Mouse (Mus musculus) liver, embryonic 12.5 days (tissue): ENCODE data around the gene H2-Q10. TPM values are rescaled to one million over a fixed set of nuclear protein-coding genes. Genes with fewer than 3 reads are reported as not detected.
"Not testable (repeated sequence)": the region's sequence is repeated elsewhere in the genome, so short reads cannot be mapped to it uniquely, and the experiment has no call there.

Experiments used
- ATAC-seq: fragments of 200-750 bp; cut with Nextera tagmentation; 2 replicates; pipeline ENCODE4 v1.8.0; 2017; ENCODE audit warnings: moderate number of reproducible peaks, mild to moderate bottlenecking, moderate library complexity
- H3K27ac ChIP-seq: fragments of 300-500 bp; sonication (generic); 2 replicates; pipeline ENCODE4 v1.5.1; 2016; ENCODE audit warnings: mild to moderate bottlenecking
- H3K27me3 ChIP-seq: fragments of 300-500 bp; sonication (generic); replicated peaks from 2 replicates; pipeline ENCODE4 v1.6.1; 2016; ENCODE audit warnings: mild to moderate bottlenecking, moderate library complexity
- H3K36me3 ChIP-seq: fragments of 300-500 bp; sonication (generic); 2 replicates; pipeline ENCODE4 v1.6.1; 2016; ENCODE audit warnings: mild to moderate bottlenecking, moderate library complexity
- H3K4me1 ChIP-seq: fragments of 300-500 bp; sonication (generic); 2 replicates; pipeline ENCODE4 v1.6.1; 2016
- H3K4me2 ChIP-seq: fragments of 300-500 bp; sonication (generic); 2 replicates; pipeline ENCODE4 v1.6.1; 2016; ENCODE audit warnings: mild to moderate bottlenecking, moderate library complexity
- H3K4me3 ChIP-seq: fragments of 300-500 bp; sonication (generic); 2 replicates; pipeline ENCODE4 v1.5.1; 2016; ENCODE audit warnings: mild to moderate bottlenecking, moderate library complexity
- H3K9ac ChIP-seq: fragments of 300-500 bp; sonication (generic); 2 replicates; pipeline ENCODE4 v1.6.1; 2016; ENCODE audit warnings: mild to moderate bottlenecking, moderate library complexity
- H3K9me3 ChIP-seq: fragments of 300-500 bp; sonication (generic); replicated peaks from 2 replicates; pipeline ENCODE4 v1.6.1; 2016; ENCODE audit warnings: mild to moderate bottlenecking, moderate library complexity
- WGBS: fragments of 180-500 bp; shearing (Covaris S2); methylation state at CpG from one replicate; pipeline ENCODE4 v1.1.7; 2016; ENCODE audit not compliant: insufficient replicate concordance; 5-methylcytosine and 5-hydroxymethylcytosine counted together
- polyA plus RNA-seq: library from polyadenylated mRNA; unstranded; fragments of >200 nt; fragmentation: Nextera tagmentation; extraction: Ambion mirVana; gene quantifications from 2 replicates; pipeline ENCODE4 v1.2.1, GENCODE M21; 2016

The H2-Q10 gene
- polyA plus RNA-seq, 1 experiment from 2014 or later = 102 TPM

DNA sequence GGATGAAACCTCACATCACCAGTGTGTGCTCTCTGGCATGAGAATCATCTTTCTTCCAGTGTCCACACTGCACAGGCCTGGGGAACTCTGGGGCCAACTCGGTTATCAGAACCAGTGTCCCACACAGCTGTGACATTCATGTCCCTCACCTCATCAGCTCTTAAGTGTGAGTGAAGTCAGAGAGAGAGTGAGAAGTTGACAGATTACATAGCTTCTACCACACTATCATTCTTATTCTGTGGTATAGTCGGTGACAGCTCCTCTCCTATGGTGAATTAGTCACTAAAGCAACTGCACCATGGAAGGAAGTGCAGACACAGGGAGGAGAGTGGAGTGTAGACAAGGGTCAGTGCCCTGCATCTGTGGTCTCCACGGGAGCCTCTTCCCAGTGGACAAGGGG, 953 bp upstream of the H2-Q10 start:
- H3K27ac ChIP-seq, ATAC-seq, H3K4me3 ChIP-seq, H3K4me1 ChIP-seq, H3K9ac ChIP-seq, H3K9me3 ChIP-seq, H3K36me3 ChIP-seq, H3K4me2 ChIP-seq: not testable (repeated sequence)
- 46% methylated on average over 3 of the region's 3 CpGs for WGBS
- peaks cover 44% of the 10 kb centered on the region for H3K27me3 ChIP-seq

DNA sequence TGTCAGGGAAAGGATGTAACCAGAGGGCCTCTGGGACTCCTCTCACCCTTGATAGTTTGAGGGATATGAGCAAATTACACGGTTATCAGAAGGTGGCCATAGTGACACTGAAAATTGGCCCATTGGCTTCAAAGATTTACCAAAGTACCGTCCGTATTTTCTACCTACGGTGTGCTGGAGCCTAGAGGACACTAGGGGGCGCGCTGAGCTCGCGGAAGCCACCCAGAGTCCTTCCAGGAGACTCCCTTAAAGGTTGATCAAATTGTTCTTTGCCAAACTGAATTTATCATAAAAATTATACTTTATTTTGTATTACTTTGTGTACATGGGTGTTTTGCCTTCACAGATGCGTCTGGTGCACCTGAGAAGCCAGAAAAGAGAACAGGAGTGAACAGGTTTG, 14.2 kb downstream of the H2-Q10 start:
- H3K36me3 ChIP-seq = no peaks in the 10 kb centered on the region
- no peaks in the 10 kb centered on the region for H3K4me1 ChIP-seq
- no peak overlapping the region for H3K4me2 ChIP-seq
- ATAC-seq = no peak
- no peak overlapping the region for H3K9ac ChIP-seq
- WGBS = 1% methylated on average over 9 of the region's 9 CpGs
- H3K27ac ChIP-seq = no peak overlapping the region
- no peaks in the 10 kb centered on the region for H3K9me3 ChIP-seq
- no peak overlapping the region for H3K4me3 ChIP-seq
- peaks cover 11% of the 10 kb centered on the region for H3K27me3 ChIP-seq

DNA sequence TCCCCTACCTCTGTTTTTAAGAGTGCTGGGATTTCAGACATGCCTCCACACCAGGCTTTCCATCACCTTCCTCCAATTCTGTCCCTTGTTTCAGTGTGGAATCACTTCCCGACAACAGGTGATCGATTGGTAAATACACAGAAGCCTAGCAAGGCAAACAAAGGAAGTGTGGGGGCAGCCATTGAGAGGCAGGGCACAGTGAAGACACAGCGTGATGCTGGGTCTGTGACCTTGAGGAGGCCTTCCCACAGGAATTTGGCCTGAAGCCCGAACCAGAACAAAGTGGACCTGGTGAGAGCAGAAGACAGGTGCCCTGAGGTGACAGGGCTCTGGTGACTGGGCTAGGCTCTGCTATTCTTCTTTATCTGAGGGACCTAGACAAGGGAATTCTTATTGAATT, 15.8 kb downstream of the H2-Q10 start:
- no peak overlapping the region for H3K9ac ChIP-seq
- H3K27me3 ChIP-seq = peaks cover 19% of the 10 kb centered on the region
- no peaks in the 10 kb centered on the region for H3K36me3 ChIP-seq
- no peak overlapping the region for H3K27ac ChIP-seq
- no peak overlapping the region for H3K4me2 ChIP-seq
- no peaks in the 10 kb centered on the region for H3K9me3 ChIP-seq
- no peak overlapping the region for H3K4me3 ChIP-seq
- no peaks in the 10 kb centered on the region for H3K4me1 ChIP-seq
- ATAC-seq = no peak
- 55% methylated on average over 4 of the region's 4 CpGs for WGBS

DNA sequence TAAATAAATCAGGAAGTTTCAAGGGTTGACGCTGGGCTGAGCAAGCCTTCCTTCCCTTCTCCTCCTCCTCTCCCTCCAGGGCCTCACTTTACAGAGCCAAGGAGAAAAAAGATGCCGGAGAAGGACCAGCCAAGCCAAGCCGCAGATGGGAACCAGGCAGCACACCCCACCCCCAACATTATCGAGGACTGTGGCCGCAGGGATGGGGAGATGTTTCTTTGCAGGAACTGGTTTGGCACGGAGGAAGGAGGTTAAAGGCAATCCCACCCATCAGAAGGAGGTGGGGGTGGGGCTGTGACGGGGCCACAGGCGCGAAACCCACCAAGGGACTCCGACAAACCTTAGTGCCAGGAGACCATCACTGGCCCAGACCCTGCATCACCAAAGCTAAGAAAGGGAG, 16.8 kb downstream of the H2-Q10 start:
- Histone ChIP-seq H3K4me1 (no peaks in the 10 kb centered on the region), H3K36me3 (no peaks in the 10 kb centered on the region), H3K4me3 (no peak overlapping the region), H3K27ac (no peak overlapping the region), H3K27me3 (peaks cover 22% of the 10 kb centered on the region), H3K9ac (no peak overlapping the region), H3K4me2 (no peak overlapping the region), H3K9me3 (no peaks in the 10 kb centered on the region)
- 26% methylated on average over 10 of the region's 10 CpGs for WGBS
- no peak for ATAC-seq

DNA sequence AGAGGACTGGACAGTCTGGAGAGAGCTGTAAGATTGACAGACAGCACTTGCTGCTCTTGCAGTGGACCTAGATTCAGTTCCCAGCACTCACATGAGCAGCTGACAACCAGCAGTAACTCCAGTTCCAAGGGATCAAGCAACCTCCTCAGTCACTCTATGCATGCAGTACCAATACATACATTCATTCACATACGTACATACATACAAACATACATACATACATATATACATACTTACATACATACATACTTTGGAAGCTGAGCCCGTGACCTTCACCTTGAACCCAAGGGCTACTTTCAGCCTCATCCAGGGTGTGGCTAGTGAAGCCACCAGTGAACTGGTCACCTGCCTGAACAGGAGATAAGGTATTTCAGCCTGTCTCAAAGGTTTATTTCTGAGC, 18.2 kb downstream of the H2-Q10 start:
- no peaks in the 10 kb centered on the region for H3K4me1 ChIP-seq
- ATAC-seq = no peak
- WGBS = 68% methylated on average over 2 of the region's 2 CpGs
- H3K9me3 ChIP-seq = no peaks in the 10 kb centered on the region
- no peak overlapping the region for H3K4me3 ChIP-seq
- no peaks in the 10 kb centered on the region for H3K36me3 ChIP-seq
- no peak overlapping the region for H3K4me2 ChIP-seq
- H3K27me3 ChIP-seq = peaks cover 22% of the 10 kb centered on the region
- no peak overlapping the region for H3K27ac ChIP-seq
- H3K9ac ChIP-seq = no peak overlapping the region

DNA sequence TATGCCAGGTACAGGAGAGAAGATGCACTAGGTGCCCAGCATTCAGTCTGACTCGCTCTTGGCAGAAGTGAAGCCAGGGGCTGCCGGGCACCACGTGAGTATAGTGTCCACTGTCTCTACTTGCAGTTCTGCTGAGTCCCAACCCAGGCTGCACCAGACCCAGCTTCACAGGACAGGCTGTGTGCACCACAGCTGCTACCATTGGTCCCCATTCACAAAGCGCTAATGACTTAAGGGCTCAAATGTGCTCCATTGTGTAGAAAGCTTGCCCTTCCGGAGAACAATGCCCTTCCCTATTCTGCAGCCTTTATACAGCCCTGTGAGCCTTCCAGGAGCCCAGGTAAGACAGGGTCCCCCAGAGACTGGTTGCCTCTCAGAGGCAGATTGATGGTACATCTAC, 20.4 kb downstream of the H2-Q10 start:
- Histone ChIP-seq H3K4me1 (no peaks in the 10 kb centered on the region), H3K27ac (no peak overlapping the region), H3K9me3 (no peaks in the 10 kb centered on the region), H3K36me3 (no peaks in the 10 kb centered on the region), H3K27me3 (peaks cover 19% of the 10 kb centered on the region), H3K4me2 (no peak overlapping the region), H3K9ac (no peak overlapping the region), H3K4me3 (no peak overlapping the region)
- no peak for ATAC-seq
- 63% methylated on average over 5 of the region's 5 CpGs for WGBS

DNA sequence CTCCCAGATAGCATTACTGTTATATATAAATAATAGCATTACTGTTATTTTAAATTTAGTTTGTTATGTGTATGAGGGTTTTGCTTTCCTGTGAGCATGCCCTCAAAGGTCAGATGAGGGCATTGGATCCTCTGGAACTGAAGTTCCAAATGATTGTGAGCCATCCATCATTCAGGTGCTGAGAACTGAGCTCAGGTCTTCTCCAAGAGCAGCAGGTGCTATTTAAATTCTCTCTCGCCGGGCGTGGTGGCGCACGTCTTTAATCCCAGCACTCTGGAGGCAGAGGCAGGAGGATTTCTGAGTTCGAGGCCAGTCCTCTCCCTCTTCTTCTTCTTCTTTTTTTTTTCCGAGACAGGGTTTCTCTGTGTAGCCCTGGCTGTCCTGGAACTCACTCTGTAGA, 27.2 kb downstream of the H2-Q10 start:
- no peak overlapping the region for H3K4me2 ChIP-seq
- peaks cover 5% of the 10 kb centered on the region; the same call in 1 of the 2 replicates for H3K27me3 ChIP-seq
- no peaks in the 10 kb centered on the region for H3K4me1 ChIP-seq
- no peak overlapping the region for H3K4me3 ChIP-seq
- 73% methylated on average over 7 of the region's 7 CpGs for WGBS
- no peak for ATAC-seq
- H3K9ac ChIP-seq = no peak overlapping the region
- H3K36me3 ChIP-seq = no peaks in the 10 kb centered on the region
- H3K9me3 ChIP-seq = no peaks in the 10 kb centered on the region
- H3K27ac ChIP-seq = no peak overlapping the region

DNA sequence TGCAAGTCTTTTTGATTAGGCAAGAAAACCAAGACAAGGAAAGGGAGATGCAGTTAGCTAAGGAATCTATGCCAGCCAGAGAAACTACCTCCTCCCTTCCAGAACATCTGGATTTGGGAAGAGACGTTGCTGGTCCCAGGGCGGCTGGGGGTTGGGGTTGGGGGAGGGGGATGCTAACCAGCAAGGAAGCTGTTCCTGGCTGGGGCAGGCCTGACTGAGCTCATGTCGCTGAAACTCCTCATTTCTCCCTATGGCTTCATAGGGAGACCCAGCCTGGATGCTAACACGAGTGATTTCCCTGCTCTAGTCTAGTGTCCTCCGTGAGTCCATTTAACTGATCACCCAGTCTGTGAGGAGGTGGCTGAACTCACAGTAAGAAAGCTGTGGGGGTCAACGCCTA, 32.3 kb downstream of the H2-Q10 start:
- H3K4me2 ChIP-seq = no peak overlapping the region
- H3K9ac ChIP-seq = no peak overlapping the region
- H3K4me1 ChIP-seq = no peaks in the 10 kb centered on the region
- H3K27ac ChIP-seq = no peak overlapping the region
- H3K36me3 ChIP-seq = no peaks in the 10 kb centered on the region
- WGBS = 10% methylated on average over 6 of the region's 6 CpGs
- no peak overlapping the region for H3K4me3 ChIP-seq
- H3K9me3 ChIP-seq = no peaks in the 10 kb centered on the region
- ATAC-seq = no peak
- H3K27me3 ChIP-seq = peaks cover 51% of the 10 kb centered on the region

DNA sequence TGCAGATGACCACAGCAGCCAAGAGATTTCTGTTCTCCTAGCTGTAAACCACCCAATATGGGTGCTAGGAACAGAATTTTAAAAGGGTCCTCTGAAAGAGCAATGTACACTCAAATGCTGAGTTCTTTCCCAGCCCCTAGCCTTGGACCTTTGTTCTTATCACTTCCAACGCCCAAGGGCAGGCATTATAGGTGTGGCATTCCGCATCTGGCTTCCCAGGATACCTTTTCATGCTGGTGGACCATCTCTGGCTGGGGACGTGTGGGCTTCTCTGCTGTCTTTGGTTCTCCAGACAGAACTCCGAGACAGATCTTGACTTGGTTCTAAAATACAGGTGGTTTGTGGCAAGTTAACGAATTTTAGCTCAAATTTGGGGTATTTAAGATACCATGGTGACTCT, 32.9 kb downstream of the H2-Q10 start:
- no peak overlapping the region for H3K9ac ChIP-seq
- no peaks in the 10 kb centered on the region for H3K36me3 ChIP-seq
- no peak overlapping the region for H3K4me3 ChIP-seq
- no peak for ATAC-seq
- peaks cover 56% of the 10 kb centered on the region for H3K27me3 ChIP-seq
- no peaks in the 10 kb centered on the region for H3K9me3 ChIP-seq
- H3K4me2 ChIP-seq = no peak overlapping the region
- H3K27ac ChIP-seq = no peak overlapping the region
- WGBS = 49% methylated on average over 5 of the region's 5 CpGs
- H3K4me1 ChIP-seq = no peaks in the 10 kb centered on the region

DNA sequence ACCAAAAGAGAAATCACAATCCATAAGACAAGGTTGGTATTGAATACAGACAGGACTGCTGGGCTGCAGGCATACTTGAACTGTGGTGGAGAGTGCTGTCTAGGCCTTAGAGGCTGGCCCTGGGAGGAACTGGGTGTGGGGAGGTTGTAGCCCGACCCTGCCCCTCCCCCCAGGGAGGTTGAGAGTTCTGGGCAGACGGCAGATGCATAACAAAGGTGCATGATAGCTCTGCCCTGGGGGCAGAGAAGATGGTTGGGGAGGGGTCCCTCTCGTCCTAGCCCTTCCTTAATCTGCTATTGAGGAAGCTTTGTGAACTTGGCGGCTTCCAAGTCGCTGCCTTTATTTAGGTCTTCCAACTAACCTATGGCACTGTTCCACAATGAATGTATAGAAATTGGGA, 34.0 kb downstream of the H2-Q10 start:
- WGBS = 21% methylated on average over 5 of the region's 5 CpGs
- H3K4me3 ChIP-seq = no peak overlapping the region
- peaks cover 67% of the 10 kb centered on the region for H3K27me3 ChIP-seq
- no peak overlapping the region for H3K4me2 ChIP-seq
- no peaks in the 10 kb centered on the region for H3K9me3 ChIP-seq
- no peaks in the 10 kb centered on the region for H3K4me1 ChIP-seq
- H3K9ac ChIP-seq = no peak overlapping the region
- H3K36me3 ChIP-seq = no peaks in the 10 kb centered on the region
- no peak overlapping the region for H3K27ac ChIP-seq
- no peak for ATAC-seq

DNA sequence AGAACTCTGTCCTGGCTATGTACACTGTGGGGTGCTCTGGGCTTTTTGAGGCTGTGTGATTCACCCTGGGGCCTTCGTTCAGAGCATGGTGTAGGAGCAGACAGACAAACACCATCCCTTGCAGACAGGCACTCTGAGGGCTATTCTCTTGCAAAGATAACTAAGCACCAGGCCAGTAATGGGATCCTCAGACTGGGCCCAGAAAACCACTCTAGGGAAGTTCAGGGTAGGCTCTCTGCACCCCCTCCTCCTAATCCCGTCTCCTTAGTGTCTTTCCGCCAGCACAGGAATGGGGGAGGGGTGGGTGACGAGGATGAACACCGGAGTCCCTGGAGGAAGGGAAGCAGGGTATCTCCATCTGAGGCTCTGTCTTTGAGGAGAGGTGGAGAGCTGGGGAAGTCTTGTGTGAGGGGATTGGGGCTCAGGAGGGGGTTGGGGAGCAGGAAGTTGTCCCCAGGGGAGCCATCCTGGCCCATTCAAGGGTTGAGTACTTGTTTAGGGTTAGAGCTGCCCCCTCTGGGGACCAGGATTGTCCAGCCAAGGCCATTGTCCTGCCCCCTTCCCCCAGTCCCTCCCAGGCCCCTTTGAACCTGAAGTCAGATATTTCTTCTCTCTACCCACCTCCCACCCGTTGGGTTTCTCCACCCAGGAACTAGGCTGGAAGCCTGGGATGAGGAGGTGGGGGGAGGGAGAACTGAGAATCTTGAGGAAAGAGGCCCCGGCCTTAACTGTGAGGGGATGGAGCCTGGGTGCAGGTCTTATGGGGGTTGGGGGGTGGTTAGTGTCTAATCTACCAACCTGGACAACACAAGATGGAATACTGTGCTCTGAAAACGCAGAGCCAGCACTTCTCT, 35.0 kb downstream of the H2-Q10 start:
- no peaks in the 10 kb centered on the region for H3K9me3 ChIP-seq
- H3K4me3 ChIP-seq = no peak overlapping the region
- no peak for ATAC-seq
- no peaks in the 10 kb centered on the region for H3K36me3 ChIP-seq
- H3K4me1 ChIP-seq = no peaks in the 10 kb centered on the region
- 27% methylated on average over 8 of the region's 8 CpGs for WGBS
- 0 out of 2 replicates have a peak overlapping the region, but pooled peaks have one; percentile 18 for H3K9ac ChIP-seq
- no peak overlapping the region for H3K27ac ChIP-seq
- H3K27me3 ChIP-seq = peaks cover 77% of the 10 kb centered on the region
- no peak overlapping the region for H3K4me2 ChIP-seq

DNA sequence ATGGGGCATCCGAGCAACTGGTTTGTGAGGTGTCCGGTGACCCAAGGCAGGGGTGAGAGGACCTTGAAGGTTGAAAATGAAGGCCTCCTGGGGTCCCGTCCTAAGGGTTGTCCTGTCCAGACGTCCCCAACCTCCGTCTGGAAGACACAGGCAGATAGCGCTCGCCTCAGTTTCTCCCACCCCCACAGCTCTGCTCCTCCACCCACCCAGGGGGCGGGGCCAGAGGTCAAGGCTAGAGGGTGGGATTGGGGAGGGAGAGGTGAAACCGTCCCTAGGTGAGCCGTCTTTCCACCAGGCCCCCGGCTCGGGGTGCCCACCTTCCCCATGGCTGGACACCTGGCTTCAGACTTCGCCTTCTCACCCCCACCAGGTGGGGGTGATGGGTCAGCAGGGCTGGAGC, 35.9 kb downstream of the H2-Q10 start, which contains the start of gene Pou5f1:
Gene Pou5f1, plus strand, starts transcription at position 243 of the 400 bp plus-strand sequence.
- H3K4me3 ChIP-seq = no peak within 1 kb of the TSS
- H3K36me3 ChIP-seq = no peaks in the 10 kb centered on the region
- no peak within 1 kb of the TSS for H3K4me2 ChIP-seq
- H3K27ac ChIP-seq = no peak within 1 kb of the TSS
- no peak for ATAC-seq
- no peaks in the 10 kb centered on the region for H3K9me3 ChIP-seq
- H3K9ac ChIP-seq = 0 out of 2 replicates have a peak within 1 kb of the TSS, but pooled peaks have one; percentile 18
- WGBS = 34% methylated on average over 13 of the region's 13 CpGs
- H3K4me1 ChIP-seq = no peaks in the 10 kb centered on the region
- H3K27me3 ChIP-seq = peaks cover 80% of the 10 kb centered on the region

DNA sequence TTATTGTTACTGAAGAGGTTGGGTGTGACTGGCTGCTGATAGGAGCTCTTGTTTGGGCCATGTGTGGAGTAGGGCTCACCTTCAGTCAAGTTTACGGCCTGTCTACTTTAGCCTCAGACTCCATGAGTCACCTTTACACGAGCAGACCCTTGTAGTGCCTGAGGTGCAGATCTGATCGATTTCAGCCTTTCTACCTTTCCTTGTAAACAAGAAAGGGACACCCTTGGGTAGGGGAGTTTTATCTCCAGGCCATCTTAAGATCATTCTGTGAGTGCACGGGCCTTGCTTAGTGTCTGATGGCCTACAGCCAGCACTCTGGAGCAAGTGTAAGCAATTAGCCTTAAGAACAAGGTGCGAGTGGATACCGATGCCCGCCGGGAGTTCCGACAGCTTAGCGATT, 37.0 kb downstream of the H2-Q10 start:
- Histone ChIP-seq H3K9me3 (no peaks in the 10 kb centered on the region), H3K27me3 (peaks cover 77% of the 10 kb centered on the region), H3K36me3 (no peaks in the 10 kb centered on the region), H3K4me1 (no peaks in the 10 kb centered on the region), H3K27ac (no peak overlapping the region), H3K4me2 (no peak overlapping the region), H3K9ac (no peak overlapping the region), H3K4me3 (no peak overlapping the region)
- 18% methylated on average over 10 of the region's 10 CpGs for WGBS
- no peak for ATAC-seq
